Mouse (Mus musculus) adrenal gland, adult 18-20 months (tissue): ENCODE measurements around the gene Gm39566. TPM values are rescaled to one million over a fixed set of nuclear protein-coding genes. Genes with fewer than 3 reads are reported as not detected.
A peak's percentile ranks its signal among the peaks of the same experiment; 100 is the strongest.

Experiments used
- DNase-seq, 2 experiments: peaks; one replicate each; pipeline ENCODE4 v3.0.0; 2021 to 2022; ENCODE audit warnings: low spot score in 2 of 2
- total RNA-seq, 2 experiments: library from RNA; stranded (reverse); gene quantifications; 1 replicate in 1 of 2; 2 replicates in 1 of 2; pipeline ENCODE4 v1.2.3; 2021

The Gm39566 gene
- total RNA-seq, 2 experiments from 2014 or later, result not detected

GRCm38 (mm10) chr11:69799394-69800137, 15.5 kb downstream of the Gm39566 start:
- no peak for DNase-seq

- DNase-seq, result no peak
Observed at GRCm38 (mm10) chr11:69797924-69798323, 17.2 kb downstream of the Gm39566 start.

DNA sequence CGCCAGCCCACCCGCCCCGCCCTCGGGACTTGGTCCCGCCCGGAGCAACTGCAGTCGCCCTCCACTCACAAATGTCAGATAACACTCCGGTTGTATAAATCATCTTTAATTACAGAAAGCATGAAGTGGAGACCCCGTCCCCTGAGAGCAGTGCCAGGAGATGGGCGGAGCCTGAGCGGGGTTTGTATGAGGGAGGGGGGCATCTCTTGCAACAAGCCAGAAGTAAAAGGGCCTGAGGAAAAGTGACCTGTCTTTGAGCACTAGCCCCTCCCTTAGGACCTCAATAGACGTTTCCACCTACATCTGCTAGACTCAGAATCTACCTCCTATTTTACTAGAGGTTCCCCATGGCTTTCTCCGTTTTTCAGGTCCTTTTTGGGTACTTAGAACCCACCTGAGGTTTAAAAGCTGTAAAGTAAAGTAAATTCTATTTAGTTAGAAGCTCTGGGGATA, 19.1 kb downstream of the Gm39566 start:
- no peak for DNase-seq

- peak; percentile 84 to 86 for DNase-seq
Observed at GRCm38 (mm10) chr11:69795168-69795982, 19.7 kb downstream of the Gm39566 start, which contains the start of gene Chrnb1. TSS of gene Chrnb1 (minus strand) at chr11:69795943.

DNA sequence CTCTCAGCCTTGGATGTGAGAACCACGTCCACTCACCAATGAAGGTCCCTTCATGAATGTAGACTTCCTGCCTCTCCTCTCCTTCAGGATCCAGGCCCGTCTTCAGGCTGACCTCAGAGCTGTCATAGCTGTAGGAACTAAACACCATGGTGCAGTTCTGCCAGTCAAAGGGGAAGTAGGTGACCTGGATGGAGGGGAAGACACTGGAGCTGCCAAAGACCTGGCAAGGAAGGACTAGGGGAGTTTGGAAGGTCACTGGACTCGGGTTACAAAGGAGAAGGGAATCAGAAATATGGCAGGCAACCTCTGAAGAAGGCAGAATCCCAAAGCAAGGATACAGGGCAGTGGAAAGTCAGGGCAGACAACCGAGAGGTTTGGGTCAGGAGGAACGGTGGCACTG, 21.7 kb downstream of the Gm39566 start:
- no peak for DNase-seq

DNA sequence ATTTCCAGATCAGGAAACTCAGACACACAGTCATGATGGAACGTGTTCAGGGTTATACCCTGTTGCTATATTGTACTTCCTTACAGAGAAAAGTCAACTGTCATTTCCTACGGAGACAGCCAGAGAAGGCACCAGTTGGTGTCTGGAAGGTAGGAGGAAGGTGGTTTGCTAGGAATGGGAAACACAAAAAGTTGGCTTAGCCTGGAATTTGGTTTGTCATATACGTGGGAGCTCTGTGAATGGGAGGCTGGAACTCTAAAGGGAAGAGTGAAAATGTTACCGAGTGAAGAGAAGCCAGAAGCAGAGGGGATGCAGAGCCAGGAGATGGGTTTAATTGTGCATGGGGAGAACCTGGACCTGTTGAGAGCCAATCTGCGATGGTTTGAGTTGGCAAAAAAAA, 23.7 kb downstream of the Gm39566 start:
- no peak for DNase-seq

GRCm38 (mm10) chr11:69789431-69789830, 25.7 kb downstream of the Gm39566 start:
- no peak for DNase-seq

DNA sequence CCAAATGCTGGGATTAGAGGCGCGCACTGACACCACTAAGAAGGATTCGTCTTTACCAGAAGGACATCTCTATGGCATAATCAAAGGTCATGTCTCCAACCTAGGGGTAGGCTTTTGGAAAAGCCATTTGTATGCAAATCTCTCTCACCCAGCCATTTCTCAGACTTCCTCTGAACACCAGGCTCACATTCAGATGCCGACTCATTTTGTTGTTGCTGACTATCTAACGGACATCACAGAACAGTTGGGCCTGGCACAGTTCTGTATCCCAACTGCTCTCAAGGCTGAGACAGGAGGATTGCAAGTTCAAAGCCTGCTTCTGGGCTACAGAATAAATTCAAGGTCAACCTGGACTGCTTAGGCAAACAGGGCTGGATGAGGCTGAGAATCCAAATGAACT, 27.8 kb downstream of the Gm39566 start:
- no peak for DNase-seq

GRCm38 (mm10) chr11:69784793-69785272, 30.3 kb downstream of the Gm39566 start:
- DNase-seq, result no peak

GRCm38 (mm10) chr11:69781828-69782227, 33.3 kb downstream of the Gm39566 start:
- DNase-seq, result no peak

- no peak for DNase-seq
Observed at GRCm38 (mm10) chr11:69778985-69779384, 36.1 kb downstream of the Gm39566 start.

GRCm38 (mm10) chr11:69778258-69778982, 36.7 kb downstream of the Gm39566 start:
- no peak for DNase-seq

GRCm38 (mm10) chr11:69777504-69778257, 37.4 kb downstream of the Gm39566 start:
- no peak for DNase-seq

DNA sequence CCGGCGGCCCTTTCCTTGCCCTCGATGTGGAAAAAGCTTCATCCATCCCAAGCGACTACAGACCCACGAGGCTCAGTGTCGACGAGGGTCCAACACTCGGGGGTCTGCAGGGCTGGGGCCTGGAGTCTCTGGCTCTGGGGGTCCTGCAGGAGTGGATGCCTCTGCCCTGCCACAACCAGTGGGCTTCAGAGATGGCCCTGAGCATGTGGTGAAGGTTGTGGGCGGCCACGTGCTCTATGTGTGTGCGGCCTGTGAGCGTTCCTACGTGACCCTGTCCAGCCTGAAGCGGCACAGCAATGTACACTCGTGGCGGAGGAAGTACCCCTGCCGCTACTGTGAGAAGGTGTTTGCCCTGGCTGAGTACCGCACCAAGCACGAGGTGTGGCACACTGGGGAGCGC, 38.6 kb downstream of the Gm39566 start:
- no peak for DNase-seq

GRCm38 (mm10) chr11:69775716-69776115, 39.4 kb downstream of the Gm39566 start:
- DNase-seq, result no peak

GRCm38 (mm10) chr11:69774961-69775360, 40.1 kb downstream of the Gm39566 start:
- no peak for DNase-seq

DNA sequence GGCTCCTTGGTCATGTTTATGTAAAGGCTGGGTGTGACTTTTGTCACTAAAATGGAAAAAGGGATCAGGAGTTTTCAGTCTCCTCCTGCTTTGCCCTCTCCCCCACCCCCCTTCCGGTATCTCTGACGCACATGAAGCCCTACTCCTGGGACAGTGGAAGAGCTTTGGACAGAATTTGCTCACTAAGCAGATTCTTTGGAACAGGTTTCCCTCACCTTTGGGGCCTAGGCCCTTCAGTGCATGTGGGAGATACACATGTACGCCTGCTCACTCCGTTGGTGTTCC, 47.5 kb downstream of the Gm39566 start:
- no peak for DNase-seq

- DNase-seq, result no peak
Observed at GRCm38 (mm10) chr11:69766872-69767624, 48.0 kb downstream of the Gm39566 start.

DNA sequence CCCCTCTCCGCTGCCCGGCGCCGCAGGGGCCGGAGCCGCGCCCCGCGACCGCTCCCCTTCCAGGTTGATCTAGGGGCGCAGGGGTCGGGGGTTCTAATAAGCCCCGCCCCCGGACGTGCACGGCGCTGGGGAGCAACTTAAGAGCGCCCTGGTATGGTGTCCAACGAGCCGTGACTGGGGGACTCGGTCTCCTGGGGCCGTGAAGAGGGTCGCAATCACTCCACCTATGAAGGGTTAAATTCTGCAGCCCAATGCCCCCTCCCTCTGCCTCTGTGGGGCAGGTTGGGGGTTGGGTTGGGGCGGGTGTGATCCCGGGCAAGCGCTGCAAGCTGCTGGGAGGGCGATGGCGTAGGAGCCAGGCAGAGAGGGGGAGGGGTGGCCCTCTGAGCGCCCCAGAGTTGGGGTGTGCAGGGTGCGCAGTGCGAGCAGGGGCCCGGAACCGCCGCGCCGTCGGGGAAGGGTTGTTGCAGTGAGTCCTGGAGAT, 48.9 kb downstream of the Gm39566 start:
- peak; percentile 68 to 74 for DNase-seq
